Mouse (Mus musculus): ENCODE data around the gene Mapk14. TPM values are rescaled to one million over a fixed set of nuclear protein-coding genes. Genes with fewer than 3 reads are reported as not detected.
A peak's percentile ranks its signal among the peaks of the same experiment; 100 is the strongest.

The Mapk14 gene
- polyA plus RNA-seq, 1 experiment from 2014 or later: 37.1 TPM

DNA sequence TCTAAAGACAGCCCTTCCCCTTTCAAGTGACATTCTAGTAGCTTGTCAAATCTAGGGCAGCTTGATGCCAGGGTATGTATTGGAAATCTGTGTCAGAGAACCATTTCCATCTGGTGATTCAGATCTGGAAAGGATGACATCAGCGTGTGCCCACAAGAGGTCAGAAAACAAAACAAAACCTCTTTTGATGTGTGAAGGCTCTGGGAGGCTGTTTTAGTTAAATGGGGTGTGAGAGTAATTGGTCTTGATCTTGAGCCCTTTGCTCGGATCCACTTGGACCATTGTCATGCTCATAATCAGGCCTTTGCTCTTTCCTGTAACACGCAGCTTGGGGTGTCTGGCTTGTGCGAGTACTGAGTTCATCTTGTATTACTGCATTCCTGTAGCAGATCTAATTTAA, 7.1 kb downstream of the Mapk14 start:
- Histone ChIP-seq H3K4me1 (replicated peaks) (peaks cover 60% of the 10 kb centered on the region), H3K4me3 (no peak overlapping the region), H3K4me2 (no peak overlapping the region), H3K27ac (ENCODE audit: poor library complexity, severe bottlenecking) (no peak overlapping the region), H3K27me3 (replicated peaks) (no peaks in the 10 kb centered on the region), H3K36me3 (peaks cover 7% of the 10 kb centered on the region), H3K9ac (no peak overlapping the region), H3K9me3 (replicated peaks) (no peaks in the 10 kb centered on the region)
- no peak for ATAC-seq (ENCODE audit: insufficient number of reproducible peaks, low FRiP score)
- 62% methylated on average over 4 of the region's 4 CpGs for WGBS

- H3K27ac ChIP-seq (ENCODE audit: poor library complexity, severe bottlenecking): no peak overlapping the region
- no peaks in the 10 kb centered on the region for H3K27me3 ChIP-seq (replicated peaks)
- H3K4me3 ChIP-seq: no peak overlapping the region
- no peaks in the 10 kb centered on the region for H3K9me3 ChIP-seq (replicated peaks)
- no peak overlapping the region for H3K4me2 ChIP-seq
- WGBS: 81% methylated on average over 2 of the region's 2 CpGs
- ATAC-seq (ENCODE audit: insufficient number of reproducible peaks, low FRiP score): no peak
- H3K36me3 ChIP-seq: peaks cover 6% of the 10 kb centered on the region
- peaks cover 57% of the 10 kb centered on the region for H3K4me1 ChIP-seq (replicated peaks)
- no peak overlapping the region for H3K9ac ChIP-seq
Measured at GRCm38 (mm10) chr17:28698672-28699071, 7.5 kb downstream of the Mapk14 start.

GRCm38 (mm10) chr17:28699789-28700188, 8.7 kb downstream of the Mapk14 start:
- H3K4me1 ChIP-seq (replicated peaks): peaks cover 51% of the 10 kb centered on the region
- no peak overlapping the region for H3K27ac ChIP-seq (ENCODE audit: poor library complexity, severe bottlenecking)
- no peaks in the 10 kb centered on the region for H3K27me3 ChIP-seq (replicated peaks)
- peaks cover 4% of the 10 kb centered on the region for H3K36me3 ChIP-seq
- no peaks in the 10 kb centered on the region for H3K9me3 ChIP-seq (replicated peaks)
- no peak overlapping the region for H3K9ac ChIP-seq
- no peak overlapping the region for H3K4me2 ChIP-seq
- no peak for ATAC-seq (ENCODE audit: insufficient number of reproducible peaks, low FRiP score)
- H3K4me3 ChIP-seq: no peak overlapping the region
- 72% methylated on average over 7 of the region's 7 CpGs for WGBS

DNA sequence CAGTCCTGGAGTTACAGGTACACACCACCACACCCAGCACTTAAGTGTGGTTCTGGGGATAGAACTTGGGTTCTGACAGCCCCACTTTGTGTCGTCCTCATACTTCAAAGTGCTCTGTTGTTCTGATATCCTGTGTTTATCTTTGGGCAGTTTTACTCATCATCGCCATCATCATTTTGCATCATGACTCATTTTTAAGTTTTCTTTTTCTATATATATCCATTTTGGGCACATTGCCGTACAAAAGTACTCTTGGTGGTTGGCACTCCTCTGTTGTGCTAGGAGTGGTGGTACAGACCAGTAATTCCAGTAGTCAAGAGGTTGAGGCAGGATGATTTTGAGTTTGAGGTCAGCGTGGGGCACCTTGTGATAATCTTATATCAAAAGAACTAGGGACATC, 10.0 kb downstream of the Mapk14 start:
- Histone ChIP-seq H3K4me3 (no peak overlapping the region), H3K27ac (ENCODE audit: poor library complexity, severe bottlenecking) (no peak overlapping the region), H3K4me1 (replicated peaks) (peaks cover 50% of the 10 kb centered on the region), H3K9ac (no peak overlapping the region), H3K9me3 (replicated peaks) (no peaks in the 10 kb centered on the region), H3K4me2 (no peak overlapping the region), H3K27me3 (replicated peaks) (no peaks in the 10 kb centered on the region), H3K36me3 (peaks cover 12% of the 10 kb centered on the region)
- WGBS: 88% methylated on average over 4 of the region's 4 CpGs
- no peak for ATAC-seq (ENCODE audit: insufficient number of reproducible peaks, low FRiP score)

- WGBS: 76% methylated on average over 3 of the region's 3 CpGs
- Histone ChIP-seq H3K9me3 (replicated peaks) (no peaks in the 10 kb centered on the region), H3K4me2 (no peak overlapping the region), H3K9ac (no peak overlapping the region), H3K27me3 (replicated peaks) (no peaks in the 10 kb centered on the region), H3K36me3 (peaks cover 12% of the 10 kb centered on the region), H3K4me1 (replicated peaks) (peaks cover 47% of the 10 kb centered on the region), H3K4me3 (no peak overlapping the region), H3K27ac (ENCODE audit: poor library complexity, severe bottlenecking) (no peak overlapping the region)
- no peak for ATAC-seq (ENCODE audit: insufficient number of reproducible peaks, low FRiP score)
Measured at GRCm38 (mm10) chr17:28701737-28702136, 10.6 kb downstream of the Mapk14 start.

DNA sequence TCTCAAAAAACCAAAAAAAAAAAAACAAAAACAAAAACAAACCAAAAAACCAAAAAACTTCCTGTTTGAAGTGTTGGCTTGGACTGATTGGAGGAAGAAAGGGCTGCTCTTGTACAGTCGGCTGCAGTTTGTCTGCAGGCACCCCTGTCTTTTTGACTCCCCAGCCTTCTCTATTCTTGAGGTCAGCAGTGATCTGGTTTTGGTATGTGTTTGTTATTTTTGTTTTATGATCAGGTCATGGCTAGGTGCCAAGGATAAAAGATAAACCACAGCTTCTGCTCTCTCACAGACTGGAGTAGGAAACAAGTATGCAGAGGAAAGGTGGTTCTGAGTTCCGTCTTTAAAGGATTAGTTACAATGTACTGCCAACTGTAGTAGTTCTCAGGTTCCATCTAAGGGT, 11.5 kb downstream of the Mapk14 start:
- Histone ChIP-seq H3K27me3 (replicated peaks) (no peaks in the 10 kb centered on the region), H3K9me3 (replicated peaks) (no peaks in the 10 kb centered on the region), H3K4me1 (replicated peaks) (peaks cover 44% of the 10 kb centered on the region), H3K27ac (ENCODE audit: poor library complexity, severe bottlenecking) (0 out of 2 replicates have a peak overlapping the region, but pooled peaks have one; percentile 47), H3K36me3 (peaks cover 12% of the 10 kb centered on the region), H3K4me3 (no peak overlapping the region), H3K9ac (no peak overlapping the region), H3K4me2 (no peak overlapping the region)
- ATAC-seq (ENCODE audit: insufficient number of reproducible peaks, low FRiP score): no peak
- WGBS: 45% methylated on average over 2 of the region's 2 CpGs

GRCm38 (mm10) chr17:28706697-28707096, 15.6 kb downstream of the Mapk14 start:
- no peak for ATAC-seq (ENCODE audit: insufficient number of reproducible peaks, low FRiP score)
- Histone ChIP-seq H3K9ac (no peak overlapping the region), H3K4me3 (no peak overlapping the region), H3K27ac (ENCODE audit: poor library complexity, severe bottlenecking) (no peak overlapping the region), H3K36me3 (peaks cover 10% of the 10 kb centered on the region), H3K4me1 (replicated peaks) (peaks cover 47% of the 10 kb centered on the region), H3K27me3 (replicated peaks) (no peaks in the 10 kb centered on the region), H3K9me3 (replicated peaks) (no peaks in the 10 kb centered on the region), H3K4me2 (no peak overlapping the region)
- WGBS: 12% methylated on average over 1 of the region's 1 CpGs

- WGBS: 89% methylated on average over 3 of the region's 3 CpGs
- H3K4me2 ChIP-seq: no peak overlapping the region
- H3K27ac ChIP-seq (ENCODE audit: poor library complexity, severe bottlenecking): no peak overlapping the region
- H3K9me3 ChIP-seq (replicated peaks): no peaks in the 10 kb centered on the region
- H3K36me3 ChIP-seq: 0 out of 2 replicates have a peak, but pooled peaks cover 8% of the 10 kb centered on the region
- no peak overlapping the region for H3K4me3 ChIP-seq
- H3K27me3 ChIP-seq (replicated peaks): no peaks in the 10 kb centered on the region
- H3K9ac ChIP-seq: no peak overlapping the region
- peaks cover 48% of the 10 kb centered on the region for H3K4me1 ChIP-seq (replicated peaks)
- ATAC-seq (ENCODE audit: insufficient number of reproducible peaks, low FRiP score): no peak
Measured at GRCm38 (mm10) chr17:28707136-28707627, 16.1 kb downstream of the Mapk14 start.

- no peak overlapping the region for H3K4me2 ChIP-seq
- ATAC-seq (ENCODE audit: insufficient number of reproducible peaks, low FRiP score): no peak
- WGBS: 96% methylated on average over 2 of the region's 2 CpGs
- H3K9me3 ChIP-seq (replicated peaks): no peaks in the 10 kb centered on the region
- no peak overlapping the region for H3K9ac ChIP-seq
- no peak overlapping the region for H3K27ac ChIP-seq (ENCODE audit: poor library complexity, severe bottlenecking)
- peaks cover 48% of the 10 kb centered on the region for H3K4me1 ChIP-seq (replicated peaks)
- no peak overlapping the region for H3K4me3 ChIP-seq
- 0 out of 2 replicates have a peak, but pooled peaks cover 8% of the 10 kb centered on the region for H3K36me3 ChIP-seq
- no peaks in the 10 kb centered on the region for H3K27me3 ChIP-seq (replicated peaks)
Measured at GRCm38 (mm10) chr17:28707816-28708215, 16.7 kb downstream of the Mapk14 start.

- peaks cover 49% of the 10 kb centered on the region for H3K4me1 ChIP-seq (replicated peaks)
- H3K9me3 ChIP-seq (replicated peaks): peaks cover 2% of the 10 kb centered on the region; the same call in 1 of the 2 replicates
- WGBS: 59% methylated on average over 2 of the region's 2 CpGs
- H3K27ac ChIP-seq (ENCODE audit: poor library complexity, severe bottlenecking): no peak overlapping the region
- H3K4me2 ChIP-seq: no peak overlapping the region
- H3K36me3 ChIP-seq: peaks cover 12% of the 10 kb centered on the region
- H3K4me3 ChIP-seq: no peak overlapping the region
- H3K9ac ChIP-seq: no peak overlapping the region
- H3K27me3 ChIP-seq (replicated peaks): no peaks in the 10 kb centered on the region
- no peak for ATAC-seq (ENCODE audit: insufficient number of reproducible peaks, low FRiP score)
Measured at GRCm38 (mm10) chr17:28708989-28709388, 17.9 kb downstream of the Mapk14 start.

DNA sequence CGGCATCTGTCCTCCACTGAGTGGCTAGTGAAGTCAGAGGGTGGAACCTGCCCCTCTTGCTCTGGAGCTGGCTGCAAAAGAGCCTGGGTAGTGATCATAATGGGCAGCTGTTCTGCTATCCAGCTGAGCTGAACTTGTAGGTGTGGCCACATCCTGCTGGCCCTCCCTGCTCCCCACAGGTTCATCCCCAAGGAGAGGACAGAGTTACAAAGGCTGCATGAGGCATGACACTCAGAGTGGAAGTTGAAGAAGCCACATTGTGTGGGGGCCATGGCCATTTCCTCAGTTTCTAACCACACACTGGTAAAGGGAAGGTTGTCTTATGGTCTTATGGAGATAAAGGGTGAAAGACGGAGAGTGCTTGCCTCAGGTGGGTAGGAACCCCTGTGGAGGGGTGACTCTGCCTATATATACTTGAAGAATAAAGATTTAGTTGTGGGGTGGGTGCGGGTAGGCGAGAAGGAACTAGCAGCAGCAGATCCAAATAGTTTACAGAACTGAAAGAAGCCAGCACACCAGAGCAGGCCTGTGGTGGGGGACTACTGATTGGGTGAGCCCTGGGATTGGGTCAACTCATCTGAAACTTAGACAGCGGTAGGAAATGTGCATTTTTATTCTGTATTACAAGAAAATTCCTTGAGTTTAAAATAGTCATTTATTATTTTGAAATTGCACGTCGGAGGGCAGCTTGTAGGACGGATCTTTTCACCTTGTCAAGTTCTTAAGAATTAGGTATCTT, 18.6 kb downstream of the Mapk14 start:
- Histone ChIP-seq H3K9me3 (replicated peaks) (peaks cover 4% of the 10 kb centered on the region; the same call in 1 of the 2 replicates), H3K4me2 (no peak overlapping the region), H3K27ac (ENCODE audit: poor library complexity, severe bottlenecking) (no peak overlapping the region), H3K27me3 (replicated peaks) (no peaks in the 10 kb centered on the region), H3K4me1 (replicated peaks) (peaks cover 48% of the 10 kb centered on the region), H3K9ac (no peak overlapping the region), H3K36me3 (peaks cover 20% of the 10 kb centered on the region), H3K4me3 (no peak overlapping the region)
- no peak for ATAC-seq (ENCODE audit: insufficient number of reproducible peaks, low FRiP score)
- 83% methylated on average over 8 of the region's 8 CpGs for WGBS
